Mouse (Mus musculus) cortical plate, adult 2 months (tissue): ENCODE data around the gene Smim24. TPM values are rescaled to one million over a fixed set of nuclear protein-coding genes. Genes with fewer than 3 reads are reported as not detected.

ENCODE experiments used
- H3K27ac ChIP-seq: fragments of 200-500 bp; 2 replicates; pipeline ENCODE4 v1.5.1; 2012; ENCODE audit warnings: low read length, control low read depth, inconsistent platforms; ENCODE audit not compliant: insufficient read depth
- H3K4me1 ChIP-seq: fragments of 200-500 bp; 2 replicates; pipeline ENCODE4 v1.6.1; 2011; ENCODE audit warnings: low read length; ENCODE audit not compliant: control insufficient read depth, insufficient read depth
- H3K4me3 ChIP-seq: fragments of 200-500 bp; 2 replicates; pipeline ENCODE4 v1.5.1; 2011; ENCODE audit warnings: mild to moderate bottlenecking, low read length, control low read depth; ENCODE audit not compliant: insufficient read depth
- CTCF ChIP-seq: fragments of 200-500 bp; IDR thresholded peaks from 2 replicates; pipeline ENCODE4 v1.5.1; 2011; ENCODE audit warnings: mild to moderate bottlenecking, control low read depth, low read length; ENCODE audit not compliant: insufficient read depth; ENCODE audit errors: extremely low read depth
- POLR2A ChIP-seq: fragments of 200-500 bp; IDR thresholded peaks from 2 replicates; pipeline ENCODE4 v1.6.1; 2011; ENCODE audit warnings: mild to moderate bottlenecking, low read length, control low read depth; ENCODE audit not compliant: insufficient read depth; ENCODE audit errors: extremely low read depth
- polyA plus RNA-seq: library from polyadenylated mRNA; depleted of rRNA; stranded (reverse); fragments of >200 nt; gene quantifications from 2 replicates; pipeline ENCODE4 v1.2.3, GENCODE M21; 2012

Smim24 gene
- polyA plus RNA-seq, 1 experiment = 2.5 TPM

- H3K4me3 ChIP-seq = no peak overlapping the region
- no peak overlapping the region for H3K27ac ChIP-seq
- TF ChIP-seq CTCF = no peak
- TF ChIP-seq POLR2A = no peak
- peaks cover 8% of the 10 kb centered on the region for H3K4me1 ChIP-seq
Measured at GRCm38 (mm10) chr10:81389373-81389772, 3.5 kb upstream of the Smim24 start.

DNA sequence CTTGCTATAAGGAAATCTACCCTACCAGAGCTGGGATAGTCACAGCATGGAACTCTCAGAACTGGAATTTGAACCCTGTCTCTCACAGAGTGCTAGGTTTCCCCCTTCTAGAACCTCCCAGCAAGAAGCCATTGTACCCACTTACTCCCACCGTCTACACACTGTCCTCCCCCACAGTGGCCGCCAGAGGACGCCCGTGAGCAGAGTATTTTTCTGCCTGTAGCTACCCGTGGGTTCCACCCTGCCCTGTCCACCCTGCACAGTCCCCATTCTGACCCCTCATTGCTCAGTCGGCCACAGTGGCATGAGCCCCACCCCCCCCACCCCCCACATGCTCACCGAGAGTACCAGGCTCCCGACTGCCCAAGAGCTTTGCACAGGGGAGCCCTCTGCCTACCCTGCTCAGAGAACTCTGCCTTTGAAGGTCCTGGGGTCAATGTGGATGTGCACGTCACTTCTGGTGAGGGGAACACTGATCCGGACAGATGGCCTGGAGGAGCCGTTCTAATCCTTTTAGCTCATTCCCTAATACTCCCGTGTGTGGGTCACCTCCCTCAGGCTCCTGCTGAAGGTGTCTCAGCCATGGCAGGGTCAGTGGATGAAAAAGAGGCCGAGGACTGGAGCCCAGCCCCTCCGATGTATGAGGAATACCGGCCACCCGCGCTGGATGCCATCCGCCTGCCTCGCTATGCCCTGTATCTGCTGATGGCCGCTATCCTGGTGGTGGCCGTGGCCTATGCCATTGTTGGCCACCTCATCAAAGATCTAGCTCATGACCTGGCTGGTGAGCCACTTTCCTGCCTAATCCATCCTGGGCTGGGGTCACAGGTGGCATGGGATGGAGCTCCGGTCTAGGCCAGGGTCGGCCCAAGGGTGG, 2.8 kb upstream of the Smim24 start:
- H3K4me1 ChIP-seq = peaks cover 8% of the 10 kb centered on the region
- no peak for TF ChIP-seq POLR2A
- TF ChIP-seq CTCF = peak; percentile 88
- H3K4me3 ChIP-seq = no peak overlapping the region
- H3K27ac ChIP-seq = no peak overlapping the region

GRCm38 (mm10) chr10:81390678-81390965, 2.2 kb upstream of the Smim24 start:
- no peak overlapping the region for H3K27ac ChIP-seq
- TF ChIP-seq POLR2A (no peak), CTCF (no peak)
- peaks cover 4% of the 10 kb centered on the region; the same call in 1 of the 2 replicates for H3K4me1 ChIP-seq

GRCm38 (mm10) chr10:81392270-81392669, 581 bp upstream of the Smim24 start:
- Histone ChIP-seq H3K4me3 (no peak overlapping the region), H3K4me1 (peaks cover 4% of the 10 kb centered on the region; the same call in 1 of the 2 replicates), H3K27ac (no peak overlapping the region)
- TF ChIP-seq CTCF (no peak), POLR2A (no peak)

More at GRCm38 (mm10) chr10:81390678-81390965, 2.2 kb upstream of the Smim24 start:
- H3K4me3 ChIP-seq = no peak overlapping the region

GRCm38 (mm10) chr10:81393456-81394063, 709 bp downstream of the Smim24 start:
- no peak overlapping the region for H3K27ac ChIP-seq
- H3K4me3 ChIP-seq = peak overlapping the region; percentile 5; the same call in 1 of the 2 replicates
- peaks cover 4% of the 10 kb centered on the region; the same call in 1 of the 2 replicates for H3K4me1 ChIP-seq
- no peak for TF ChIP-seq POLR2A
- TF ChIP-seq CTCF = no peak

- no peak for TF ChIP-seq POLR2A
- TF ChIP-seq CTCF = peak; percentile 80
- peaks cover 4% of the 10 kb centered on the region; the same call in 1 of the 2 replicates for H3K4me1 ChIP-seq
- H3K27ac ChIP-seq = no peak overlapping the region
- H3K4me3 ChIP-seq = no peak overlapping the region
Measured at GRCm38 (mm10) chr10:81395127-81395526, 2.3 kb downstream of the Smim24 start.

DNA sequence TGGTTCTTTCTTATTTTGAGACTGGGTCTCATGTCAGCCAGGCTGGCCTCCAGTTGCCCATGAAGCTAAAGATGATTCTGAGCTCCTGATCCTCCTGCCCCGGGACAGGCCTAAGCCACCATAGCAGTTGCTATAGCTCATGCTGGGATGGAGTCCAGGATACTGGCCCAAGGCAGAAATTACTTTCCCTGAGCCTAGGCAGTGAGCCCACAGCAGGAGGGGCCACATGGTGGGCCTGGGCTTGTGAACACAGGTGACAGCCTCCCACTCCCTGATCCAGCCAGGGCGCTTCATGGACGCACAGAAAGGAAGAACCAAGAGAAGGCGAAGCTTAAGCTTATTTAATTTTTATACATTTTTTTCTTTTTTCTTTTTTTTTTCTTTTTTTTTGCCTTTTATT, 3.0 kb downstream of the Smim24 start:
- no peak overlapping the region for H3K4me3 ChIP-seq
- no peak overlapping the region for H3K27ac ChIP-seq
- H3K4me1 ChIP-seq = peaks cover 4% of the 10 kb centered on the region; the same call in 1 of the 2 replicates
- no peak for TF ChIP-seq CTCF
- no peak for TF ChIP-seq POLR2A

- Histone ChIP-seq H3K4me1 (peaks cover 4% of the 10 kb centered on the region; the same call in 1 of the 2 replicates), H3K27ac (no peak overlapping the region), H3K4me3 (no peak overlapping the region)
- no peak for TF ChIP-seq CTCF
Measured at GRCm38 (mm10) chr10:81396749-81397148, 3.9 kb downstream of the Smim24 start.

GRCm38 (mm10) chr10:81399296-81399695, 6.4 kb downstream of the Smim24 start:
- Histone ChIP-seq H3K27ac (no peak overlapping the region), H3K4me3 (no peak overlapping the region), H3K4me1 (0 out of 2 replicates have a peak, but pooled peaks cover 1% of the 10 kb centered on the region)
- TF ChIP-seq POLR2A (no peak), CTCF (no peak)

- Histone ChIP-seq H3K4me3 (no peak overlapping the region), H3K4me1 (0 out of 2 replicates have a peak, but pooled peaks cover 1% of the 10 kb centered on the region), H3K27ac (no peak overlapping the region)
- no peak for TF ChIP-seq CTCF
- no peak for TF ChIP-seq POLR2A
Measured at GRCm38 (mm10) chr10:81399798-81400308, 7.0 kb downstream of the Smim24 start.
